Mouse (Mus musculus): Measurements from ENCODE around the gene Snrpd3.
"Not testable (repeated sequence)": the region's sequence is repeated elsewhere in the genome, so short reads cannot be mapped to it uniquely, and the experiment has no call there.

The Snrpd3 gene

DNA sequence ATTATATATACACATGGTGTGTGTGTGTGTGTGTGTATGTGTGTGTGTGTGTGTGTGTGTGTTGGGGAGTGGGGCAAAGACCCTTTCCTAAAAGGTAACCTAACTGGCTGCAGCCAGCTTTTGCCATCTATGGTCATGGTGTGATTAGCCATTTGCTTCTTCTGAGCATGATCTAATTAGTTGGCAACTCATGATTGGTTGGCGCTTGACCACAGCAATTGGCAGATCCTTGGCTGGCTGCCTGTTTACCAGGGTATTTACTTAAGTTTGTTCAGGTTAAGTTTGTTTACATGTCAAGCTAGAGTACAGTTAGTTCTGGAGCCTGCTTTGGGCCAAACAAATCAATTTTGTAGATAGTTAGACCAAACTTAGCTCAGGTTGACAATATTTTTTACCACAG, 15.7 kb upstream of the Snrpd3 start:
- DNase-seq (ENCODE audit: low read depth, low spot score) = no peak

DNA sequence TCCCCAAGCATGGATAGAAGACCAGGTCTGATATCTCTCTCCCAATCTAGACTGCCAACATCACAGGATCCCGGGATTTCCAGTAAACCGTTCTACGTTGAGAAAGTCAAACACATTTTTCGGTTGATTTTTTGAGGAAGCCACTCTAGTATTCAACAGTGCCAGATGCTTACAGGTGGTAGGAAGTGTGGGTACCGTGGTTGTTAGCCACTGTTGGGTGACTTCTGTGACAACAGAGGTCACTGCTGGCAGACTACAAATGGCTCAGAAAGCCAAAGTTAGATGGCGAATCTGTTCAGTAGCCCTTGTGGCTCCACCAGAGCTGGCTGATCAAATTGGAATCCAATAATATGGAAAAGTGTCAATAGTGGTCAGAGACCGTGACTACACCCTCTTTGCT, 13.7 kb upstream of the Snrpd3 start:
- DNase-seq (ENCODE audit: low read depth, low spot score) = no peak

DNA sequence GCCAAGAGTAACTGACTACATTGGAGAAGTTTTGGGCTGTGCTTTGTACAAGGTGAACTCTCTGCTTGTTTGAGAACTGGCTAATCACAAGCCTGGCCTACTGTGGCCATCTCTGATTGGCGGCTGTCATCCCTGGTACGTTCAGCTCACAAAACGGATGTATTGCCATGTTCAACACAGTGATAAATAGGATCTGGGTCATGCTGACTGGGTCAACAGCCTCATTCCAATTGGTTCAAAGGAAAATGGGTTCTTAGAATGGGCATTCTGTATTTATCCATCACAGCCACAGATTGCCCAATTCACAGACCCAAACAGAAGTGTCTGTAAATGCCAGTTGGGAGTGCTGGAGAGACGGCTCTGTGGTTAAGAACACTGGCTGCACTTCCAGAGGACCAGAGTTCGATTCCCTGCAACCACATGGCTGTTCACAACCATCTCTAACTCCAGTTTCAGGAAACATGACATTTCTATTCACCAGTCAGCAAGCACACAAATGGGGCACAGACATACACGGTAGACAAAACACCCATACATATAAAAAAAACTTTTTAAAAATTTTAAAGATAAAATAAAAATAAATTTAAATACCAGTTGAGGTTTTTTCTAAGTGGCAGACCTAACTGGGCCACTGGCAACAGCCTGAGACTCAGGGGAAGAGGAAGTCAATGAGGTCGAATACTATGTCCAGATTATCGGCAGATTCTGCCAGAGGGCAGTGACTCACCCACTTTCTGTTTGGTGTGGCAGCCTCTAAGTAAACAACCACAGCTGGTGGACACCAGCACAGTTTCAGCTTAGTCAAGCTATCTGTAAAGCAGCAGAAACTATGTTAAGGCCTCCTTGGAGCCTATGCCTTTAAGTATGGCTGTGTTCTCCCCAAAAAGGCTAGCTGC, 12.9 kb upstream of the Snrpd3 start:
- peak; percentile 93 for DNase-seq (ENCODE audit: low read depth, low spot score)

DNA sequence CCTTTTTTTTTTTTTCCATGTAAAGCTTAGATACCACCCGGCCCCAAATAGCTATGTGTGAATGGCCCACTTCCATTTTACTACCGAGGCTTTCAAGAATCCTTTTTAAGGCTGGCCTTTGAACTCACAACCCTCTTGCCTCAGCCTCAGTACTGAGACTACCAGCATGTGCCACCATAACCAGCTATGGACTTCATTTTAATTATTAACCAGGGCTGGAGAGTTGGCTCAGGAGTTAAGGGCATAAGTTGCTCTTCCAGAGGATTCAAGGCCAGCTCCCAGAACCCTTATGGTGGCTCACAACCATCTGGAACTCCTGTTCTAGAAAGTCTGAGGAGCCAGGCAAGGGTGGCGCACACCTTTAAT, 12.2 kb upstream of the Snrpd3 start:
- no peak for DNase-seq (ENCODE audit: low read depth, low spot score)

DNA sequence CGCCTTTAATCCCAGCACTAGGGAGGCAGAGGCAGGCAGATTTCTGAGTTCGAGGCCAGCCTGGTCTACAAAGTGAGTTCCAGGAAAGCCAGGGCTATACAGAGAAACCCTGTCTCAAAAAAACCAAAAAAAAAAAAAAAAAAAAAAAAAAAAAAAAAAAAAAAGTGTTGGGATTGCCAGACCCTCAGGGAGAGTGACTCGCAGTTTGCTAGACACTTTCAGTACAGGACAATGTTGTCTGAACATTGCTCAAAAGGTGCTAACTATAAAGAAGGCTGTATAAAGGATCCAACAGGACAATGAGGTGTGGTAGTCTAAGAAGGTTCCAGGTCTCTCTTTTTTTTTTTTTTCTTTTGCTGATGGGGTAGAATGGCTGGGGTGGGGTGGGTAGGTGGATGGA, 11.4 kb upstream of the Snrpd3 start:
- DNase-seq (ENCODE audit: low read depth, low spot score) = not testable (repeated sequence)

DNA sequence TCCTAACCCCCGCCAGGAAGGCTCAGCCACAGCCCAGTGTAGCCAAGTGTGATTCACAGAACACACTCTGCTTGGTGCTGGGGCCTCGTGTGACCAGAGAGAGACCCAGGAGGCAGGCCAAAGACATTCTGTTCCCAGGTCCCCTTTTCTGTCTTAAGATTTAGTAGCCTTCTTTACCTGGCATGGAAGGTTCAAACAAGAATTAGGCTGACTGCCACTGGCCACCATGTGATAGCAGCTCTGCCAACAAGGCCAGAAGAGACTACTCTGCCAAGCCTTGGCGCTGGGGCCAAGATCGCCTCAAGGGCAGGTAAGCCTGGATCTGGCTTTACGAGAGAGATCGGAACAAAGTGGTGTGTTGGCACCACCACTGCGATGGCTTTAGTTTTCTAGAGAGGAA, 6.9 kb upstream of the Snrpd3 start:
- DNase-seq (ENCODE audit: low read depth, low spot score) = no peak

DNA sequence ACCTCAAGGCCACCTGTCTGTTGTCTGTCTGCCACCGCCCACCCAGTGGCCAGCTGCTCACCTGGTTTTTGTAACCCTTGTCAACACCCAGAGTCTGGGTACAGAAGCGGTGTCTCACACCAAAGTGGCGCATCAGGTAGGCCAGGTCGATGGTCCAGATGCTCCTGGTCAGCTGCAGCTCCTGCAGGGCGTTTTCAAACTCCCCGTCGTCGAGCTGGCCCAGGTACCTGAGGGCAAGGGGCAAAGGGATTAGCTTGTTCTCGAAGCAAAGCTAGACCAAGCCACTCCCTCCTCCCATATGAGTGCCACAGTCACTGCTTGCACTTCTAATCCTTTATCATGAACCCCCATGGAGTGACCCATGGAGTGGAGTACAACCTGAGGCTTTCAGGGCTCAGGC, 6.3 kb upstream of the Snrpd3 start:
- no peak for DNase-seq (ENCODE audit: low read depth, low spot score)

DNA sequence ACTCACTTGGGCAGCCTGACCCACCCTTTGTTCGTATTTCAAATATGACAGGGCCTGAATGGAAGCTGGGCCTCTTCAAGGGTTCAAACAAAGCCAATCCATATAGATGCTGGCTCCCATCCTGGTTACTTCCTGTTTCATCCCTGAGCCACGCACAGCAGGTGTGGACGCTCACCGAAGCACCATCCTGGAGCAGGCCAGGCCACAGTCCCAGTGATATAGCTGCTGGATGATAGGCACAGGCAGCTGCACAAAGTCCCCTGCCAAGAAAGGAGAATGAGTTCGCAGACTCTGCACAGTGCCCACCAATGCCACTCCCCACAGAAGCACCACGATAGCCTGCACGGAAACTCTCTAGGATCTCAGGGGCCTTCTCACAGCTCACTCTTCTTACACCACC, 5.5 kb upstream of the Snrpd3 start:
- DNase-seq (ENCODE audit: low read depth, low spot score) = no peak

DNA sequence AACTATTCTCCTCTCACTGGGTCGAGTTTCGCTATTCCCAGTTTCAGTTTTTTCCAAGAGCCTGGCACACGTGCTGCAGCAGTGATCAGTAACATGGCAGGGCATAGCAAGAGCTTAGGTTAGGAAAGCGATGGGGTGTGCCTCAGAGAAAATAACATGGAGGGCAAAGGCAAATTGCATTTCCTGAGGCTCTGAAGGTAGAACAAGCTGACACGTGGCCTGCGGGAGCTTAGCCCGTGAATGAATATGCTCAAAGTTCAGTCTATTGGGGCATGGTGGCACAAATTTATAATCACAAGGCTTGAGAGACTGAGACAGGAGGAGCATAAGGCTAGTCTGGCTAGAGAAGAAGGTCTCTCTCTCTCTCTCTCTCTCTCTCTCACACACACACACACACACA, 4.6 kb upstream of the Snrpd3 start:
- no peak for DNase-seq (ENCODE audit: low read depth, low spot score)

DNA sequence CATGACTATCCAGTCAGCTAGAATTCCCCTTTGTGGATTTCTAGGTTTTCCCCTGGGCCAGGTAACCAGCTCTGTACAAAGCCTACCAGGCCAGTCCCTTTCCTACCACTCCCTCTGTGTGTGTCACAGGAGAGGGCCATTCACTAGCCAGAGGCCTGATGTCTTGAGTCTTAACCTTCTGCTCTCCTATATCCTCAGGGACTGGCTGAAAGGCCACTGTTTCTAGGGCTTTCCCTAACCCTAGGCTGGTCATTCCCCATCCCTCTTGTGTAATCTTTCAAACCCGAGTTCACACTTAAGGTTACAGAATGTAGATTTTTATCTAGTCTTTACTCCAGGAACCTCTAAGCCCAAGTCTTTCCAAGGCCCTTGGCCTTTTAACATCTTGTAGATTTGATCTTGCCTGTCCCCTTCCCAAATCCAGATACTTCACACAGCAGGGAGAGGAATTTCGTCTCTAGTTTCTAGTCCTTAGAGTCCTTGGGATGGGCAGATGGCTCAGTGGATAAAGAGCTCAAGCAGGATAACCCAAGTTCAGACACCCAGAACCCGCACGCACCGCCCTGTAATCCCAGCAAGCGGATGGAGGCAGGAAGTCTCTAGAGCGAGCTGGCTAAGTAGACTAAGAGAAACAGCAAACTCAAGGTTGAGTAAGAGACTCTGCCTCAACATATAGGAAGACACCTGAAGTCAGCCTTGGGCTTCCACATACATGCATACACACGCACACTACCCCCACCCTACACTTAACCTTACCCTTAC, 3.9 kb upstream of the Snrpd3 start:
- no peak for DNase-seq (ENCODE audit: low read depth, low spot score)

DNA sequence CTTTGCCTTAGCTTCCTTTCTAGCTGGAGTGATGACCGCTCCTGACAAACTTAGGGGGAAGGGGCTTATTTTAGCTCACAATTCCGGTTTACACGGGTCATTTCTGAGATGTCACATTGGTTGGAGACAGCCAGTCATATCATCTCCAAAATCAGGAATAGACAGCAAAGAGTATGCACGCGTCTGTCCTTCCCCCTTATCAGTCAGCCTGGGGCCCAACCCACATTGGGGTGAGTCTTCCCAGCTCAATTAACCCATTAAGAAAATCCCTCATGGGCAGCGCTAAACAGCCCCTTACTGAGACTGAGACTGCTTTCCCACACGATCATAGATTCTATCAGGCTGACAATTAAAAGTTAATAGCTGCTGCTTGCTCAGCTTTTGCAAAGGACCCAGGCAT, 3.0 kb upstream of the Snrpd3 start:
- DNase-seq (ENCODE audit: low read depth, low spot score) = no peak

DNA sequence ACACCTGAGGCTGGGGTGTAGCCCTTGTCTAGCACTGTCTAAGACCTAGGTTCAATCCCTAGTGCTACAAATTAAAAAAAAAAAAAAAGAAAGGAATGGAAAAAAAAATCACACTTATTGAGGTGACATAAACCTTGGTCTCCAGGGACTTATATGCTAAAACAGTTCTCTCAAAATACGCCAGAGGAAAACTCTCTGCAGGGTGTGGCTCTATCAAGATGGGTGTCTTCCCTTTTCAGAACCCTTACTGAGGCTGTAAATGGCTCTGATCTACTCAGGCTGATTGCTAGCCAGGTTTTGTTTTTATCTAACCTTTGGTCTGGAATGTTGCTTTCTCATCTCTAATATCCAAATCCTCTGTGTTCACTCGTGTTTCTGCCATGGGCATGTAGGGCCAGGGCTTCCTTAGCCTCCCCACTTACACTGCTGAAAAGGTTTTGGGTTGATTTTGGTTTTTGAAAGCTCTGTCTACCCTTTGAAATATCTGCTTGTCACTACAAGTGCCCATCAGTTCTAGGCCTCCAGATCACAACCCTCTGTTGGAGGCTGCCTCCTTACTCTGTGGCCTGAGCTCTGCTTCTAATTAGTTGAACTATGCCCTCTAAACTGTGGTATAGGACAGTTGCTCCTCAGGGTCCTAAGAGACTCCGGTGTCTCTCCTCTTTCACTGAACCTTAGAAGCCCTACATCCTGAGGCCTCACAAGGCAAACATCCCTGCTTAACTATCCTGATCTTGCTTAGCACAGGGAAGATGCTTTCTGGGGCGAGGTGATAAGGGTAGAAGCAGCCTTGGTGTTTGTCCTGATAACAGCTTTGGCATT, 1.9 kb upstream of the Snrpd3 start:
- DNase-seq (ENCODE audit: low read depth, low spot score) = no peak

DNA sequence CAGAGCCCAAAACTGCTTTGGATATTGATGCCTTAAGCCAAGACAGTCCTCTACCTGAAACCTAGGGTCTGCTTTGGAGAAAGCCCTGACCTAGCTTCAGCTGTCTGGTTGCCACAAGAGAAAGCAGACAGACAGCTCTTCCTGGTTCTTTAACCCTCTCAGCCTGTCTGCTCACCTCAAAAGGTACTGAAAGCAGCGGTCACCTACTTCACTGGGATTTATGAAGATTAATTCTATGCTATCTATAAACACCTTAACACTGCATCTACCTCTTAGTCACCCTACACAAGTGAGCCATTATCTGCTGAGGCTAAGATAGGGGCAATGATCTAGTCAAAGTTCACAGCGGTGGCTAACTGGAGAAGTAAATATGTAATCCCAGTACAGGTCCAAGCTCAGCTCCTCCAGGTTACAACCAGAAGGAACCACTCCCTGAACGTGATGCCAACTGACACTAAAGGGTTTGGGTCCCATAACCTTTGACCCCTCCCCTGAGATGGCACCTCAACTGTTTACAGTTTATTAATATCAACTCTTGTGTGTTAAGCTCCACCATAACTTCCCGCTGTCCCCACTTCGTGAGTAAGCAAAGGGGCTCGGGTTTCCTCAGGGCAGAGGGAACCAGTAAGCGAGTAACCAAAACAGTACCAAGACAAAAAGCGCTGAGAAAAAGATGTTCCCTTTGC, 1.2 kb upstream of the Snrpd3 start:
- no peak for DNase-seq (ENCODE audit: low read depth, low spot score)

DNA sequence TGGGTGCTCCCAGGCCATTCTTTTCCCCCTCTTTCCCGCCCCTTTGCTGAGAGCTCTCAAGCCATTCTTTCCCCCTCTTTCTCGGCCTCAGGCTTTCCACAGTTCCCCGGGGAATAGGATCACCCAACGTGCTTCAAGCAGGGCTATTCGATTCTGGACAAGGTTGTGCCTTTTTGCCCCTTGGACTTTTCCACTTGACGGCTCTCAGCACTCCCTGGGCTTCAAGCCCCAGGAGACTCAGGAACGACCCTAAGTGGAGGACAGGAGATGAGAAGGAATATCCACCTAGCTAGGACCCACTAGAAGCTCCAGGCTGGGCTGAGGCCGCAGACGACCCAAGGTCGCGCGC, 653 bp upstream of the Snrpd3 start:
- DNase-seq (ENCODE audit: low read depth, low spot score) = peak; percentile 48

DNA sequence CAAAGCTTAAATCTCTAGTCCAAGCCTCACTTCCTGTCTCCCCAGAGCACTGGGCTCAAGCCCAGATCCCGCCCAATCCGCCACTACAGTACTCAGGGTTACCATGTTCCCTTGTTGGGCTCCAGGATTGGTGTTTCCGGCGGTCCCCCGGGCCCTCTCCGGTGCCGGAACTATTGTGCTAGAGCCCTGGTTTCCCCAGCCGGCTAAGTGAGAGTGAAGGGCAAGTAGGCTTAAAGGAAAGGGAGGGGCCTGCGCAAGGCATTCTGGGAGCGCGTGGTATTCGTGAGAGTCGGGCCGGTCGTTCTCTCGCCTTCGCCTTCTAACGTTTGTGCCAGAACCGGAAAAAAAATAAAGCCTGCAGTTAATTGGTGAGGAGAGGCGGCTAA, 400 bp downstream of the Snrpd3 start, which contains the start of gene Gucd1:
Gucd1 (minus strand) TSS at position 215 of the 386 bp plus-strand sequence.
- peak; percentile 97 for DNase-seq (ENCODE audit: low read depth, low spot score)

DNA sequence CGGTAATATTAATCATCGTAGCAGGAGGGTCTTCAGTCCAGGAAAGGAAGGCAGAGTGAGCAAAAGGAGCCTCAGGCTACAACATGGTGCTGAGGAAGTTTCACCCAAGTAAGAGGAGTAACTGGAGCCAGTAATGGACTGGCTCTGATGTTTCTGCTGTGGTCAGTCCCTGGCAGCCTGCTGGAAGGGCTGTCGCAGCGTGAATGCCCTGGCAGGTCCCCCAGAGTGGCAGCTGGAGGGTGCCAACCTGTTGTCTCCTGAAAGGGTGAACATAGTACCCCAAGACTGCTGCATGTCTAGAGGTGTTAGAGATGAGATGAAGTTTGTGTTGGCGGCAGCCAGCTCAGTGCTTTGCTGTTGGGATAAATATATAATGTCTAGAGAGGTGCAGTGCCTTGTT, 3.2 kb downstream of the Snrpd3 start:
- DNase-seq (ENCODE audit: low read depth, low spot score) = no peak

DNA sequence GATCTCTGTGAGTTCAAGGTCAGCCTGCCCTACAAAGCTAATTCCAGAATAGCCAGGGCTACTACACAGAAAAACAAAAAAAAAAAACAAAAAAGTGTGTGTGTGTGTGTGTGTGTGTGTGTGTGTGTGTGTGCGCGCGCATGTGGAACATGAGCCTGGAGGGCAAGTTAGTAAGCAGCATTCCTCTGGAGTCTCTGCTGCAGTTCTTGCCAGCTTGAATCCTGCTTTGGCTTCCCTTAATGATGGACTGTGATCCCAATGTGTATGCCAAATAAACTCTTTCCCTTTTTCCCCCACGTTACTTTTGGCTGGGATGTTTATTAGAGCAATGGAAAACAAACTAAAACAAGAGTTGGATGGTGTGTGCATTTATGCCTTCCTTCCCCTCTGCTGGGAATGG, 4.3 kb downstream of the Snrpd3 start:
- no peak for DNase-seq (ENCODE audit: low read depth, low spot score)

DNA sequence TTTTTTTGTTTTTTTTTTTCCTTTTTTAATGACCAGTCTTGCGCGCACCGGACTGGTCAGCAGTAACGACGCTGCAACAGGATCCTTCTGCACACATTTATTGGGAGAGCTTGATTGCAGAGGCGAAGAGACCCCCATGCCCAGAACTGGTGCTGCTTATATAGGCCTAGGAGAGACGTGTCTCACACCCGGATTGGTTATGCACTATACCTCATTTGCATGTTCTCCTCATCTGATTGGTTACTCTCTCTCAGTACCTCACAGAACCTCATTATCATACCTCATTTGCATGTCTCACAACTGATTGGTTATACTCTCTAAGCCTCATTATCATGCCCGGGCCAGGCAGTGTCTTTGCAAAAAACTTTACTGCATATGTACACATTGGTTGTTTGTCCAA, 8.1 kb downstream of the Snrpd3 start:
- not testable (repeated sequence) for DNase-seq (ENCODE audit: low read depth, low spot score)

DNA sequence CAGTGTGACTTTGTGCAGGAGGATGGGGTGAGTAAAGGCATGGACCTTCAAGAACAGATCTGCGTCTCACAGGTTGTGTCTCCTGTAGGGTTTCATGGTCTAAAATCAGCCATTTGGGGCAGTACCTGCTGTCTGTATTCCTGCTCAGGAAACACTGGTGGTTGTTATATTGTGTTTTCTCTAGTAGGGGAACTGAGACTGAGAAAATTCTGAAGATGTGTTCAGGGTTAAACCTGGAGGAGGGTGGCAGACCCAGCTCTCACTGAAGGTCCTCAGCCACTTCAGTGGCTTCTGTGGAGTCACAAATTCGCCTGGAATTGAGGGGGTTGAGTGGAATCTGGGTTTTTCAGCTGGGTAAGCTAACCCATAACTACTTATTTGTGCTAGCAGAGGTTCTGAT, 13.0 kb downstream of the Snrpd3 start:
- no peak for DNase-seq (ENCODE audit: low read depth, low spot score)

DNA sequence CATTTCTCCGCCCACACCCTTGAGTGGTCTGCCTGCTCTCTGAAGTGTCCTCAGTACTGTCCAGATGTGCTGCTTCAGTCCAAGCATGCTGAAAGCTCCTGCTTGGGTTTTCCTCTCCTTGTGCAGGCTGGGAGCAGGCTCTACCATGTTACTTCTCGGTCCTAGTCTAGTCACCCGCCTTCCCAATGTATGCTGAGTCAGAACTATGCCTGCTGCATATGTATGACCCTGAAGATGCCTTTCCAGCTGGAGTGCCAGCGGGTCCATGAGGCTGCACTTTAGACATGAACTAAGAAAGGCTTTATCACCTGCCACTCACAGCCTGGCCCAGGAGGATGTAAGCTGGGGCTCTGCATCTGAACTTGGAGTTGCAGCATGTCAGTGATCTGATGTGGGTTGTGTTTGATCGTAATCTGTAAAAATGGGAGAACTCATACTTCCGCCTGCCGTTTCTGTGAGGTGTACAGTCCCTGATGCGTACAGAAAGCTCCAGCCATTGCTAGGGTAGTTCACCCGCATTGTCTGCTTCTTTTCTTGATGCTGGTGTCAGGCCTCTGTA, 14.3 kb downstream of the Snrpd3 start:
- DNase-seq (ENCODE audit: low read depth, low spot score) = no peak

DNA sequence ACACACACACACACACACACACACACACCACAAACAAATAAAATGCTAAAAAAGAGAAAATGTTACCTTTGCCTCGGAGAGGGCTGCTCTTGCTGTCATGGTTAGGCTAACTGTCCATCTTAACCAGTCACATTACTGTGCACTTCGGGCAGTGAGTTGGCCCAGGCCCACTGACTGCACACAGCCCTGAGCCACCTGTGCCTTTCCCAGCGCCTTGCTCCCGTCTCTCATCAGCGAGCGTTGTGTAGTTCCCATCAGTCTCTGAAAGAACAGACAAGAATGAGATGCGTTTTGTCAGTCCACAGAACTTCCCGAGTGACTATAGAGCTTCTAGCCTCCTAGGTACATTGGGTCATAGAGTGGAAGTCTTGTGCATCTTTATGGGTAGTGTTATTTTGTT, 16.9 kb downstream of the Snrpd3 start:
- no peak for DNase-seq (ENCODE audit: low read depth, low spot score)

Data from 3T3-L1 (cell line).